Mouse (Mus musculus) induced T-regulatory cell, adult 2 months (primary cell): Measurements from ENCODE around the gene Copg2.
"Not testable (repeated sequence)": the region's sequence is repeated elsewhere in the genome, so short reads cannot be mapped to it uniquely, and the experiment has no call there.

Experiments
- DNase-seq: peaks from one replicate; pipeline ENCODE4 v3.0.0-alpha.2; 2012; ENCODE audit warnings: low read depth

Gene Copg2

GRCm38 (mm10) chr6:30813626-30814025 is 83.0 kb downstream of the Copg2 start:
- no peak for DNase-seq

- no peak for DNase-seq
These were observed 91.4 kb downstream of the Copg2 start for GRCm38 (mm10) chr6:30805053-30805752.

- DNase-seq: peak; percentile 66
These were observed 92.1 kb downstream of the Copg2 start for GRCm38 (mm10) chr6:30804389-30805052.

GRCm38 (mm10) chr6:30802915-30803314 is 93.7 kb downstream of the Copg2 start:
- DNase-seq: not testable (repeated sequence)

GRCm38 (mm10) chr6:30751209-30751608 is 145.4 kb downstream of the Copg2 start:
- no peak for DNase-seq

GRCm38 (mm10) chr6:30750482-30750881 is 146.1 kb downstream of the Copg2 start:
- DNase-seq: no peak

- no peak for DNase-seq
These were observed 146.7 kb downstream of the Copg2 start for GRCm38 (mm10) chr6:30749892-30750291.

- DNase-seq: no peak
These were observed 147.4 kb downstream of the Copg2 start for GRCm38 (mm10) chr6:30749042-30749689.

- no peak for DNase-seq
These were observed 148.2 kb downstream of the Copg2 start for GRCm38 (mm10) chr6:30748358-30748910.

- DNase-seq: no peak
These were observed 148.8 kb downstream of the Copg2 start for GRCm38 (mm10) chr6:30747631-30748357.

GRCm38 (mm10) chr6:30745591-30745990 is 151.0 kb downstream of the Copg2 start:
- no peak for DNase-seq

GRCm38 (mm10) chr6:30744846-30745245 is 151.7 kb downstream of the Copg2 start:
- no peak for DNase-seq

GRCm38 (mm10) chr6:30739177-30739747 is 157.3 kb downstream of the Copg2 start:
- peak; percentile 54 for DNase-seq

- DNase-seq: peak; percentile 29
These were observed 158.1 kb downstream of the Copg2 start for GRCm38 (mm10) chr6:30738464-30739006.

- peak; percentile 46 for DNase-seq
These were observed 158.8 kb downstream of the Copg2 start for GRCm38 (mm10) chr6:30737548-30738463.

- peak; percentile 39 for DNase-seq
These were observed 159.6 kb downstream of the Copg2 start for GRCm38 (mm10) chr6:30736864-30737547.

- peak; percentile 31 for DNase-seq
These were observed 160.2 kb downstream of the Copg2 start for GRCm38 (mm10) chr6:30736372-30736762.

- DNase-seq: peak; percentile 33
These were observed 160.7 kb downstream of the Copg2 start for GRCm38 (mm10) chr6:30735728-30736371.
